Mouse (Mus musculus) lung, embryonic 16.5 days (tissue): ENCODE data around the gene Snap23. TPM values are rescaled to one million over a fixed set of nuclear protein-coding genes. Genes with fewer than 3 reads are reported as not detected.

Source experiments
- ATAC-seq: fragments of 200-750 bp; cut with Nextera tagmentation; 2 replicates; pipeline ENCODE4 v1.8.0; 2017; ENCODE audit warnings: low read depth, mild to moderate bottlenecking, moderate library complexity
- H3K27ac ChIP-seq: fragments of 300-500 bp; sonication (generic); 2 replicates; pipeline ENCODE4 v1.5.1; 2014; ENCODE audit warnings: mild to moderate bottlenecking, control low read depth, low read length
- H3K27me3 ChIP-seq: fragments of 300-500 bp; sonication (generic); 2 replicates; pipeline ENCODE4 v1.6.1; 2014; ENCODE audit warnings: low read depth, low read length, mixed read lengths; ENCODE audit not compliant: control insufficient read depth, insufficient read depth
- H3K36me3 ChIP-seq: fragments of 300-500 bp; sonication (generic); 2 replicates; pipeline ENCODE4 v1.6.1; 2014; ENCODE audit warnings: low read length; ENCODE audit not compliant: control insufficient read depth, insufficient read depth
- H3K4me1 ChIP-seq: fragments of 300-500 bp; sonication (generic); replicated peaks from 2 replicates; pipeline ENCODE4 v1.6.1; 2014; ENCODE audit warnings: low read length, mixed read lengths; ENCODE audit not compliant: control insufficient read depth, insufficient read depth
- H3K4me2 ChIP-seq: fragments of 300-500 bp; sonication (generic); 2 replicates; pipeline ENCODE4 v1.6.1; 2014; ENCODE audit warnings: low read depth, low read length, control low read depth
- H3K4me3 ChIP-seq: fragments of 300-500 bp; sonication (generic); 2 replicates; pipeline ENCODE4 v1.5.1; 2014; ENCODE audit warnings: mild to moderate bottlenecking, low read length, control low read depth
- H3K9ac ChIP-seq: fragments of 300-500 bp; sonication (generic); 2 replicates; pipeline ENCODE4 v1.6.1; 2014; ENCODE audit warnings: low read length, control low read depth
- H3K9me3 ChIP-seq: fragments of 300-500 bp; sonication (generic); 2 replicates; pipeline ENCODE4 v1.6.1; 2016; ENCODE audit warnings: low read length; ENCODE audit not compliant: control insufficient read depth
- WGBS: fragments of 180-500 bp; shearing (Covaris S2); extraction: QIAGEN DNeasy Blood & Tissue Kit; methylation state at CpG from one replicate; pipeline ENCODE4 v1.1.7; 2014; 5-methylcytosine and 5-hydroxymethylcytosine counted together
- polyA plus RNA-seq: library from polyadenylated mRNA; unstranded; fragments of >200 nt; fragmentation: Nextera tagmentation; extraction: Ambion mirVana; gene quantifications from 2 replicates; pipeline ENCODE4 v1.2.1, GENCODE M21; 2015

The Snap23 gene
- polyA plus RNA-seq, 1 experiment from 2014 or later = 59.6 TPM

- Histone ChIP-seq H3K36me3 (peaks cover 7% of the 10 kb centered on the region; the same call in 1 of the 2 replicates), H3K4me1 (peaks cover 14% of the 10 kb centered on the region), H3K9me3 (no peaks in the 10 kb centered on the region), H3K4me2 (peak within 1 kb of the TSS; percentile 88), H3K27ac (peak within 1 kb of the TSS; percentile 96), H3K4me3 (peak within 1 kb of the TSS; percentile 61), H3K27me3 (no peaks in the 10 kb centered on the region), H3K9ac (peak within 1 kb of the TSS; percentile 89)
- ATAC-seq = peak; percentile 98
- under 1% methylated on average over 52 of the region's 52 CpGs for WGBS
Observed at GRCm38 (mm10) chr2:120608830-120609723, 41.6 kb downstream of the Snap23 start, which contains the start of the genes Haus2 and Lrrc57. TSS of gene Haus2 (plus strand) at chr2:120609383. TSS of gene Lrrc57 (minus strand) at chr2:120609520.

- no peak for ATAC-seq
- Histone ChIP-seq H3K4me1 (no peaks in the 10 kb centered on the region), H3K4me3 (no peak overlapping the region), H3K27me3 (no peaks in the 10 kb centered on the region), H3K9ac (no peak overlapping the region), H3K9me3 (no peaks in the 10 kb centered on the region), H3K4me2 (no peak overlapping the region), H3K36me3 (peaks cover 25% of the 10 kb centered on the region), H3K27ac (no peak overlapping the region)
- WGBS = 89% methylated on average over 5 of the region's 5 CpGs
Observed at GRCm38 (mm10) chr2:120616279-120617163, 49.0 kb downstream of the Snap23 start.

GRCm38 (mm10) chr2:120619538-120619937 is 52.1 kb downstream of the Snap23 start:
- Histone ChIP-seq H3K9me3 (no peaks in the 10 kb centered on the region), H3K27me3 (no peaks in the 10 kb centered on the region), H3K9ac (no peak overlapping the region), H3K4me1 (no peaks in the 10 kb centered on the region), H3K4me3 (no peak overlapping the region), H3K4me2 (no peak overlapping the region), H3K27ac (no peak overlapping the region), H3K36me3 (peaks cover 19% of the 10 kb centered on the region)
- 100% methylated on average over 1 of the region's 1 CpGs for WGBS
- no peak for ATAC-seq

- H3K9me3 ChIP-seq = no peaks in the 10 kb centered on the region
- no peak overlapping the region for H3K27ac ChIP-seq
- H3K27me3 ChIP-seq = no peaks in the 10 kb centered on the region
- no peak overlapping the region for H3K4me2 ChIP-seq
- H3K36me3 ChIP-seq = peaks cover 14% of the 10 kb centered on the region
- H3K4me3 ChIP-seq = no peak overlapping the region
- no peak overlapping the region for H3K9ac ChIP-seq
- no peaks in the 10 kb centered on the region for H3K4me1 ChIP-seq
- ATAC-seq = no peak
Observed at GRCm38 (mm10) chr2:120622920-120623319, 55.4 kb downstream of the Snap23 start.

GRCm38 (mm10) chr2:120628076-120628865 is 60.8 kb downstream of the Snap23 start:
- ATAC-seq = no peak
- Histone ChIP-seq H3K4me3 (peak overlapping the region; percentile 69), H3K9ac (peak overlapping the region; percentile 42), H3K27me3 (no peaks in the 10 kb centered on the region), H3K36me3 (peaks cover 2% of the 10 kb centered on the region), H3K9me3 (no peaks in the 10 kb centered on the region), H3K27ac (peak overlapping the region; percentile 33), H3K4me1 (no peaks in the 10 kb centered on the region; the same call in 1 of the 2 replicates), H3K4me2 (peak overlapping the region; percentile 62)
- 28% methylated on average over 10 of the region's 10 CpGs for WGBS

- 1% methylated on average over 36 of the region's 36 CpGs for WGBS
- H3K4me3 ChIP-seq = peak within 1 kb of the TSS; percentile 69
- peak within 1 kb of the TSS; percentile 62 for H3K9ac ChIP-seq
- no peaks in the 10 kb centered on the region for H3K27me3 ChIP-seq
- H3K36me3 ChIP-seq = peaks cover 9% of the 10 kb centered on the region
- H3K4me2 ChIP-seq = peak within 1 kb of the TSS; percentile 62
- peak; percentile 99 for ATAC-seq
- peak within 1 kb of the TSS; percentile 69 for H3K27ac ChIP-seq
- H3K9me3 ChIP-seq = no peaks in the 10 kb centered on the region
- H3K4me1 ChIP-seq = no peaks in the 10 kb centered on the region; the same call in 1 of the 2 replicates
Observed at GRCm38 (mm10) chr2:120628886-120629735, 61.6 kb downstream of the Snap23 start, which contains the start of gene Stard9. TSS of gene Stard9 (plus strand) at chr2:120629121.

- no peaks in the 10 kb centered on the region for H3K27me3 ChIP-seq
- H3K27ac ChIP-seq = no peak overlapping the region
- peak overlapping the region; percentile 69 for H3K4me3 ChIP-seq
- H3K4me2 ChIP-seq = peak overlapping the region; percentile 62
- peaks cover 17% of the 10 kb centered on the region for H3K36me3 ChIP-seq
- no peak for ATAC-seq
- WGBS = 58% methylated on average over 2 of the region's 2 CpGs
- H3K9ac ChIP-seq = no peak overlapping the region; the same call in 1 of the 2 replicates
- H3K9me3 ChIP-seq = no peaks in the 10 kb centered on the region
- H3K4me1 ChIP-seq = no peaks in the 10 kb centered on the region; the same call in 1 of the 2 replicates
Observed at GRCm38 (mm10) chr2:120630246-120630645, 62.8 kb downstream of the Snap23 start.

GRCm38 (mm10) chr2:120630655-120631054 is 63.2 kb downstream of the Snap23 start:
- no peak for ATAC-seq
- Histone ChIP-seq H3K9ac (no peak overlapping the region; the same call in 1 of the 2 replicates), H3K4me1 (no peaks in the 10 kb centered on the region; the same call in 1 of the 2 replicates), H3K36me3 (peaks cover 20% of the 10 kb centered on the region), H3K4me2 (peak overlapping the region; percentile 62), H3K9me3 (no peaks in the 10 kb centered on the region), H3K4me3 (peak overlapping the region; percentile 69), H3K27ac (no peak overlapping the region), H3K27me3 (no peaks in the 10 kb centered on the region)
- WGBS = 51% methylated on average over 2 of the region's 2 CpGs
